Mouse (Mus musculus) olfactory bulb, adult 2 months (tissue): ENCODE data around the gene Cpne1. TPM values are rescaled to one million over a fixed set of nuclear protein-coding genes. Genes with fewer than 3 reads are reported as not detected.

Source experiments
- H3K27ac ChIP-seq: fragments of 200-500 bp; 2 replicates; pipeline ENCODE4 v1.5.1; 2012; ENCODE audit warnings: low read depth, low read length; ENCODE audit not compliant: insufficient read depth
- H3K4me1 ChIP-seq: fragments of 200-500 bp; 2 replicates; pipeline ENCODE4 v1.6.1; 2012; ENCODE audit warnings: low read length; ENCODE audit not compliant: control insufficient read depth, insufficient read depth
- H3K4me3 ChIP-seq: fragments of 200-500 bp; 2 replicates; pipeline ENCODE4 v1.5.1; 2012; ENCODE audit warnings: mild to moderate bottlenecking, low read depth, low read length, moderate library complexity; ENCODE audit not compliant: insufficient read depth
- CTCF ChIP-seq: fragments of 200-500 bp; IDR thresholded peaks from 2 replicates; pipeline ENCODE4 v1.5.1; 2012; ENCODE audit warnings: low read depth, mild to moderate bottlenecking, low read length, moderate library complexity; ENCODE audit not compliant: insufficient read depth
- POLR2A ChIP-seq: fragments of 200-500 bp; IDR thresholded peaks from 2 replicates; pipeline ENCODE4 v1.6.1; 2012; ENCODE audit warnings: mild to moderate bottlenecking, low read depth, low read length, moderate library complexity; ENCODE audit not compliant: insufficient read depth
- WGBS: fragments of 180-500 bp; shearing (Covaris S2); methylation state at CpG from one replicate; pipeline ENCODE4 v1.1.7; 2018; 5-methylcytosine and 5-hydroxymethylcytosine counted together
- polyA plus RNA-seq: library from polyadenylated mRNA; stranded (reverse); fragments of >200 nt; gene quantifications from 2 replicates; pipeline ENCODE4 v1.2.4, GENCODE M21; 2012; ENCODE audit warnings: low replicate concordance; ENCODE audit not compliant: missing spikeins, insufficient read depth, insufficient read length

Cpne1 gene
- polyA plus RNA-seq, 1 experiment: not detected

GRCm38 (mm10) chr2:156084541-156084940 lies 27.2 kb downstream of the Cpne1 start:
- H3K4me1 ChIP-seq: peaks cover 14% of the 10 kb centered on the region
- no peak overlapping the region for H3K27ac ChIP-seq
- TF ChIP-seq CTCF: no peak
- TF ChIP-seq POLR2A: no peak
- no peak overlapping the region for H3K4me3 ChIP-seq
- 66% methylated on average over 3 of the region's 3 CpGs for WGBS

GRCm38 (mm10) chr2:156080391-156080790 lies 31.4 kb downstream of the Cpne1 start:
- Histone ChIP-seq H3K4me3 (no peak overlapping the region), H3K27ac (no peak overlapping the region), H3K4me1 (peaks cover 15% of the 10 kb centered on the region)
- TF ChIP-seq CTCF: no peak
- no peak for TF ChIP-seq POLR2A
- WGBS: 81% methylated on average over 7 of the region's 7 CpGs

DNA sequence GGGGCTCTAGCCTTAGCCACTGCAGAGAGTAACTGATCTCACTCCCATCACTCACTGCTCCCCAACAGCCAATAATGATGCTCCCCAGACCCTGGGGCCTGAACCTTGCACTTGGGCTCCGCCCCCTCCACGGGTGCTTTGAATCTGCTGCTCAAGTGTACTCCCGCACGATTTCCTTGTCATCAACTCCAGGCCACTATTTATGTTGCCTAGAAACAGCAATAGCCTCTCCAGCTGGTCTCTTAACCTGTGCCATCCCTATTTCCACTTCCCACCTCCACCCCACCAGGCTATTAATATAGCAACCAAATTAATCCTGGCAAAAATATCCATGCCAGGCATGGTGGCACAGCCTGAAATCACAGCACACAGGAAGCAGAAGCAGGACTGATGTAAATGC lies 32.1 kb downstream of the Cpne1 start:
- TF ChIP-seq CTCF: no peak
- no peak for TF ChIP-seq POLR2A
- H3K4me1 ChIP-seq: peaks cover 12% of the 10 kb centered on the region
- no peak overlapping the region for H3K27ac ChIP-seq
- H3K4me3 ChIP-seq: no peak overlapping the region
- WGBS: 32% methylated on average over 4 of the region's 4 CpGs

- Histone ChIP-seq H3K27ac (no peak overlapping the region), H3K4me1 (peaks cover 12% of the 10 kb centered on the region), H3K4me3 (no peak overlapping the region)
- 88% methylated on average over 8 of the region's 8 CpGs for WGBS
- TF ChIP-seq POLR2A (no peak), CTCF (no peak)
Measured at GRCm38 (mm10) chr2:156079183-156079560, 32.6 kb downstream of the Cpne1 start.

DNA sequence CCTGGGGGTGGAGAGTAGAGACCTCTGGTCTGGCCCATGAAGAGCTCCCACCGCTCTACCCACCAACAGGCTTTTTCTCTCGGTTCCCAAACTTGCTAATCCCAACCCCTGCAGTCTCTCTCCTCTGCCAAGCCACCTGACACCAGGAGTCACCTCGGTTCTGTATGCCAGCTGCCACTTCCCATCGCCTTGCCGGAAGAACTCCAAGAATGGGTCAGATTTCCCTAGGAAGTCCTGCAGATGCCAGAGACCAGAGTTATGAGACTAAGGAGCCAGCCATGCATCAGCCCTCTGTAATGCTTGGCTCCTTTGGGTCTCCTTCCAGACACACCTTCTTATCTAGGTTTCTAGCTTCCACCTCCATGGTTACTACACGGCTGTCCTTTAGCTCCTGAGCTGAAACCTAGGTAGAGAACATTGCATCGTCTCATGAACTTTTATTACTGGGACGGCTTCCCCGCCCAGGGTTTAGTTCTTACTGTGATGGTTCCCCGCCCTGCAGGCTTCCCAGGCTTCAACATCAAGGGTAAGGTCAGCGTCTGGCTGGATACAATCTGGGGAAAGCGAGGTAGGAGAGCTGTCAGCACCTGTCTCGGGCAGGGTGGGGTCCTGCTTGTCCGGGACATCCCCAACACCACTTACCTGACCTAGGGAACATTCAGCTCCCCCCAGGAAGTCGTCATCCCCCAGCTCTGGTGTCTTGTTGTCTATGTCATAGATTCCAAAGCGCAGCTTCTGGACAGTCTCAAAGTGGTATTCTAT lies 33.2 kb downstream of the Cpne1 start:
- H3K4me1 ChIP-seq: peaks cover 12% of the 10 kb centered on the region
- H3K27ac ChIP-seq: no peak overlapping the region
- H3K4me3 ChIP-seq: no peak overlapping the region
- TF ChIP-seq CTCF: no peak
- TF ChIP-seq POLR2A: no peak
- WGBS: 90% methylated on average over 16 of the region's 16 CpGs

GRCm38 (mm10) chr2:156077461-156077860 lies 34.3 kb downstream of the Cpne1 start:
- no peak overlapping the region for H3K4me3 ChIP-seq
- peaks cover 9% of the 10 kb centered on the region; the same call in 1 of the 2 replicates for H3K4me1 ChIP-seq
- 88% methylated on average over 7 of the region's 7 CpGs for WGBS
- no peak for TF ChIP-seq CTCF
- no peak for TF ChIP-seq POLR2A
- no peak overlapping the region for H3K27ac ChIP-seq

DNA sequence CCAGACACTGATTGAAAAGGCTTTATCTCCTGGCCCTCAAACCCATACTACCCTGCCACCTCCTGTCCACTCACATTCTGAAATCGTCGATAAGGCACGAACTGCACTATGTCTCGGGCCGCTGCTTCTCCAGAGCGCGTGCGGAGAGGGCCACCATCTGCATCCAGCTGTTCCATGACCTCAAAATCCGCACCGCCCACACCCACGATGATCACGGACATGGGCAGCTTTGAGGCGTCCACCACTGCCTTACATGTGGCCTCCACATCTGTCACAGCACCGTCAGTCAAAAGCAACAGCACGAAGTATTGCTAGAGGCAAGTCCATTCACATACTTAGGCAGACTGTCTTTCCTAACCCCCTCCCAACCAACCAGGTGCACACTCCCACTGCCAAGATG lies 38.0 kb downstream of the Cpne1 start:
- WGBS: 95% methylated on average over 15 of the region's 15 CpGs
- no peak for TF ChIP-seq CTCF
- TF ChIP-seq POLR2A: no peak
- H3K4me3 ChIP-seq: no peak overlapping the region
- no peaks in the 10 kb centered on the region for H3K4me1 ChIP-seq
- H3K27ac ChIP-seq: no peak overlapping the region

DNA sequence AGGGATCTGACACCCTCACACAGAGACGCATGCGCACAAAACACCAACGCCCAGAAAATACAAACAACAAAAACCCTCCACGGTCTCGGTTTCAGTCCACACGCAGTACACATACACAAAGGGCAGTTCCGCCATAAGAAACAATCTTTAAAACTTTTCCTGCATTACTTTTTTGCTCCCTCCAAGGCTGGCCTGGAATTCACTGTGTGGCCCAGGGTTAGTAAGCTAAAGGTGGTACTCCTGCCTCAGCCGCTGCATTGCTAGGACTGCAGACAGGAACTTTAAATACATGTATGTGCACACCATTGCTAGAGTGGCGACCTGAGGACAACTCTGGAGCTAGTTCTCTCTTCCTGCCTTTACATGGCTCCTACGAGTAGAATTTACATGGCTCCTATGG lies 40.5 kb downstream of the Cpne1 start:
- 92% methylated on average over 10 of the region's 10 CpGs for WGBS
- H3K4me3 ChIP-seq: no peak overlapping the region
- TF ChIP-seq POLR2A (no peak), CTCF (no peak)
- peaks cover 4% of the 10 kb centered on the region; the same call in 1 of the 2 replicates for H3K4me1 ChIP-seq
- no peak overlapping the region for H3K27ac ChIP-seq

DNA sequence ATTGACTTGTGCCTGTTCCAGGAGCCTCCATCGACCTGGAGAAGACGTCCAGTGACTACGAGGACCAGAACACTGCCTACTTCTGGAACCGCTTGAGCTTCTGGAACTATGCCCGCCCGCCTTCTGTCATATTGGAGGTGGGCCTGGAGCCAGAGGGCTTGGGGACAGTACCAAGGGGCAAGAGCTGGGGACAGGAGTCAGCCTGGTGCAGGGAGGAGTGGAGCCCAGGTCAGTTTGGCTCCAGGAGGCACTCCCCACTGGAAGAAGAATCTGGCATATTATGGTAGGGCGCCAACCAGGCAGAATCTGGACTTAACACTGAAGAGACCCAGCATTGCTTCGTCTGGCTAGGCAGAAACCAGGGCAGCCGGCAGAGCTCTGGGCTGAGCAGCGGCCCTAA lies 43.8 kb downstream of the Cpne1 start:
- 72% methylated on average over 10 of the region's 10 CpGs for WGBS
- TF ChIP-seq CTCF: no peak
- TF ChIP-seq POLR2A: no peak
- H3K4me3 ChIP-seq: no peak overlapping the region
- peaks cover 14% of the 10 kb centered on the region for H3K4me1 ChIP-seq
- no peak overlapping the region for H3K27ac ChIP-seq
